Mouse (Mus musculus): ENCODE data around the gene Rprm. TPM values are rescaled to one million over a fixed set of nuclear protein-coding genes. Genes with fewer than 3 reads are reported as not detected.

Gene Rprm
- polyA plus RNA-seq (2014; fragmentation: Illumina TruSeq; extraction: RNeasy Lipid Tissue Mini Kit (QIAGEN cat#74804); ENCODE audit: low read depth, low replicate concordance): not detected

DNA sequence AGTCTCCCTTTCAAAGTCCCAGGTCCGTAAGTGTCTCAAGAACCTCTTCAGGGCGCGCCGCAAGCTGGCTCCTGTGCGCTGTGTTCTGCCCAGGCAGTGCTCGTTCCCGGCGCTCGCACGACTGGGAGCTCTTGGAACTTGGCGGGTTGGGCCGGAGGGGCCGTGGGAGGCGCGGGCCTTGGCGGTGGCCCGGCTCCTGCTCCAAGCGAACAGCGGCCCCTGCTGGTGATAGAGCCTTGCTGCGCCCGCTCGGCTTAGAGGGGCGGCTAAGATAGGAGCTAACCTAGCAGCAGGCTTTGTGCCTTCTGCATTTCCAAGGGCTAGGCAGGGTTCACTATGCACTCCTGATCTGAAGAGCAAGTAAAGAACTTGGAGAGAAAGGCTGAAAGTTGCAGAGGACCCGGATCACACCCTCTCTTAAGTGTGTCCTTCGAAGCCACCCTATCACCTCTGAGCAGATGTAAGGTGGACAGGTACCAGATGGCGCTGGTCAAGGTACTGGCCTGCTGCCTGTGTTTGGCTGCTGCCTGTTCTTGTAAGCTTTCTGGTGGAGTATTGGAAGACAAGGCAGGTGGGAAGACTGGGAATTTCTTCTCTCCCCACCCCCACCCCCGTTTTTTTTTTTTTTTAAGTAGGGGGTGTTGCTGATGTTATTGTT is at the start of gene Rprm:
Gene Rprm, minus strand, starts transcription at position 123 of the 658 bp plus-strand sequence.

